In the genomic region with DNA sequence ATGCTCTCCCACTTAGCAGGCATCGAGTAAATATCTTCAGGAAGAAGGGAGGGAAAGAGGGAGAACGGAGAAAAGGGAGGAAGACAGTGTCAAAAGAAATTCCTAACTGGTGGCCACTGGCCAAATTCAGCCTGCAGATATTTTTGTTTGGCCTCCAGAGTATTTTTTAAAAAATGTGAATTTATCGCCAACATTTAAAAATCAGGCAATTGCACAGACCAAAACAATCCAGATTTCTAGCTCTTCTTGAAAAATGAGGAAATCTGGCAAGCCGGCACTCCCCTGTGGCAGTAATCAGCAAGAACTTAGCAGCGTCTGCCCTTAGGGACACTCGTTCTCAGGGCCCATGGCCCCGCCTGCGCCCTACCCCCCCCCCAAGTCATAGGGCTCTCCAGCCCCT, we compare ENCODE assay signal across 13 mouse cellular contexts.
DNase-seq lines count a peak whose midpoint lies in the region; ATAC-seq and TF ChIP-seq lines count a peak whose summit lies in the region.
"Had no signal": no experiment of that assay in that cellular context is flagged by ENCODE, and none has a peak within 500 bp of the region (broad histone marks: within the 10 kb centered on the region; RNA-seq: fewer than 3 reads in every experiment).

No protein-coding gene starts in this region.

- ATAC-seq in embryonic facial prominence, embryonic 13.5 days (ENCODE audit: insufficient number of reproducible peaks, insufficient read depth, low FRiP score, low TSS enrichment, low read depth), result no peak
- ATAC-seq in kidney, embryonic 15.5 days (replicated peaks; ENCODE audit: low FRiP score), result no peak
- ATAC-seq: intestine, embryonic 16.5 days had no signal

- H3K27ac ChIP-seq in embryonic facial prominence, embryonic 13.5 days, result peak overlapping the region; percentile 52; the same call in 1 of the 2 replicates
- no peak overlapping the region for H3K27ac ChIP-seq in embryonic facial prominence, embryonic 10.5 days (replicated peaks)
- 0 out of 2 replicates have a peak overlapping the region, but pooled peaks have one; percentile 65 for H3K27ac ChIP-seq in kidney, embryonic 15.5 days
- H3K27ac ChIP-seq in left cerebral cortex, adult 2 months, result no peak overlapping the region
- H3K27ac ChIP-seq: hindbrain, embryonic 10.5 days; liver, embryonic 15.5 days; midbrain, embryonic 12.5 days had no signal

- peaks cover 5% of the 10 kb centered on the region; the same call in 1 of the 2 replicates for H3K4me1 ChIP-seq in embryonic facial prominence, embryonic 13.5 days
- H3K4me1 ChIP-seq in embryonic facial prominence, embryonic 10.5 days, result 0 out of 2 replicates have a peak, but pooled peaks cover 6% of the 10 kb centered on the region
- peaks cover 16% of the 10 kb centered on the region for H3K4me1 ChIP-seq in kidney, embryonic 15.5 days
- H3K4me1 ChIP-seq: hindbrain, embryonic 10.5 days; liver, embryonic 15.5 days; midbrain, embryonic 12.5 days had no signal

- H3K4me2 ChIP-seq in embryonic facial prominence, embryonic 13.5 days, result no peak overlapping the region
- no peak overlapping the region for H3K4me2 ChIP-seq in kidney, embryonic 15.5 days
- H3K4me2 ChIP-seq: liver, embryonic 15.5 days; midbrain, embryonic 12.5 days had no signal

- peaks cover 17% of the 10 kb centered on the region for H3K36me3 ChIP-seq in embryonic facial prominence, embryonic 13.5 days
- peaks cover 38% of the 10 kb centered on the region for H3K36me3 ChIP-seq in embryonic facial prominence, embryonic 10.5 days (replicated peaks)
- H3K36me3 ChIP-seq in kidney, embryonic 15.5 days, result peaks cover 5% of the 10 kb centered on the region
- H3K36me3 ChIP-seq: liver, embryonic 15.5 days; midbrain, embryonic 12.5 days had no signal

- no peaks in the 10 kb centered on the region for H3K9me3 ChIP-seq in embryonic facial prominence, embryonic 13.5 days
- H3K9me3 ChIP-seq in embryonic facial prominence, embryonic 10.5 days, result peaks cover 6% of the 10 kb centered on the region; the same call in 1 of the 2 replicates
- H3K9me3 ChIP-seq in kidney, embryonic 15.5 days (replicated peaks), result no peaks in the 10 kb centered on the region
- H3K9me3 ChIP-seq: hindbrain, embryonic 10.5 days; liver, embryonic 15.5 days had no signal

- H3K4me3 ChIP-seq in embryonic facial prominence, embryonic 13.5 days, result no peak overlapping the region
- no peak overlapping the region for H3K4me3 ChIP-seq in embryonic facial prominence, embryonic 10.5 days
- no peak overlapping the region for H3K4me3 ChIP-seq in kidney, embryonic 15.5 days (replicated peaks)
- H3K4me3 ChIP-seq in left cerebral cortex, adult 2 months, result no peak overlapping the region
- H3K4me3 ChIP-seq: hindbrain, embryonic 10.5 days; liver, embryonic 15.5 days; midbrain, embryonic 12.5 days had no signal

- no peak for DNase-seq in embryonic facial prominence, embryonic 10.5 days (ENCODE audit: low spot score)
- peak; percentile 41 for DNase-seq in urinary bladder, postnatal 14 days (ENCODE audit: low spot score)
- DNase-seq in urinary bladder, postnatal 25 days (ENCODE audit: low spot score), result no peak
- DNase-seq in left cerebral cortex, adult 18-20 months (ENCODE audit: low spot score in 2 of 2), result no peak
- DNase-seq in left cerebral cortex, adult 2 months (ENCODE audit: extremely low spot score in 1 of 2, low spot score in 2 of 2), result no peak
- DNase-seq in thymus, postnatal 4 days, result no peak
- DNase-seq: cerebellum, postnatal 10 days had no signal

- no peak for TF ChIP-seq CTCF in left cerebral cortex, adult 2 months (IDR thresholded peaks at IDR 0.05)

- 70% methylated on average over 8 of the region's 8 CpGs for WGBS in embryonic facial prominence, embryonic 13.5 days
- WGBS in embryonic facial prominence, embryonic 10.5 days, result 84% methylated on average over 8 of the region's 8 CpGs
- WGBS in kidney, embryonic 15.5 days, result 60% methylated on average over 8 of the region's 8 CpGs

- intact Hi-C loops in left cerebral cortex, adult 2 months (cut with DNase I), result no loop called here

- no peaks in the 10 kb centered on the region for H3K27me3 ChIP-seq in embryonic facial prominence, embryonic 13.5 days
- H3K27me3 ChIP-seq in embryonic facial prominence, embryonic 10.5 days (replicated peaks; ENCODE audit: low read depth, poor library complexity, severe bottlenecking), result peaks cover 3% of the 10 kb centered on the region; the same call in 1 of the 2 replicates
- no peaks in the 10 kb centered on the region for H3K27me3 ChIP-seq in kidney, embryonic 15.5 days
- H3K27me3 ChIP-seq: liver, embryonic 15.5 days; midbrain, embryonic 12.5 days had no signal

- H3K9ac ChIP-seq in embryonic facial prominence, embryonic 13.5 days, result no peak overlapping the region
- H3K9ac ChIP-seq in kidney, embryonic 15.5 days, result no peak overlapping the region
- H3K9ac ChIP-seq: liver, embryonic 15.5 days; midbrain, embryonic 12.5 days had no signal

Comparison
In these comparisons a context has a peak if more than half of its experiments do, and no peak if none do; other contexts are left out.
1. H3K27ac ChIP-seq: peak in embryonic facial prominence, embryonic 13.5 days (single experiment) and kidney, embryonic 15.5 days (single experiment); none in embryonic facial prominence, embryonic 10.5 days (single experiment) and left cerebral cortex, adult 2 months (single experiment).